Mouse (Mus musculus) brain, embryonic 14.5 days (tissue): ENCODE measurements around the gene Evx2.

Experiments
- CTCF ChIP-seq: fragments of 200-500 bp; IDR thresholded peaks from 2 replicates; pipeline ENCODE4 v1.5.1; 2012; ENCODE audit warnings: inconsistent platforms, mild to moderate bottlenecking, moderate library complexity, borderline replicate concordance; ENCODE audit not compliant: insufficient read depth, insufficient read length; ENCODE audit errors: extremely low read depth
- POLR2A ChIP-seq: fragments of 200-500 bp; IDR thresholded peaks from 2 replicates; pipeline ENCODE4 v1.6.1; 2012; ENCODE audit warnings: mild to moderate bottlenecking, inconsistent platforms, borderline replicate concordance; ENCODE audit not compliant: poor library complexity, insufficient read depth, insufficient read length, severe bottlenecking; ENCODE audit errors: extremely low read depth

DNA sequence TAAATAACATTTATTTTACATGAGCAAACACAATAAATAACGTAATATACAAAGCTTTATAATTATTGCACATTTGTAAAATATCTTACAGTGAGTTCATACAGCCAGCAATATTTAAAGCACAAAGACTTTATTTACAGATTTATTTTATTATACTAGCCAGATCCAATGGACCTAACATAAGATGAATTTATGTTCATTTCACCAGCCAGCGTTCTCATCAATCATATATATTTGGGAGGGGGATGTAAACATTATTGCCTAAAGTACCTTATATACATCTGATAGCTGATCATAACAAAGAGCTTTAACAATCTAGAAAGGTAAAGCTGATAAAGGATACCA, 6.4 kb downstream of the Evx2 start:
- TF ChIP-seq CTCF = no peak
- no peak for TF ChIP-seq POLR2A
